Mouse (Mus musculus): ENCODE results near the gene Ifnl2.

DNA sequence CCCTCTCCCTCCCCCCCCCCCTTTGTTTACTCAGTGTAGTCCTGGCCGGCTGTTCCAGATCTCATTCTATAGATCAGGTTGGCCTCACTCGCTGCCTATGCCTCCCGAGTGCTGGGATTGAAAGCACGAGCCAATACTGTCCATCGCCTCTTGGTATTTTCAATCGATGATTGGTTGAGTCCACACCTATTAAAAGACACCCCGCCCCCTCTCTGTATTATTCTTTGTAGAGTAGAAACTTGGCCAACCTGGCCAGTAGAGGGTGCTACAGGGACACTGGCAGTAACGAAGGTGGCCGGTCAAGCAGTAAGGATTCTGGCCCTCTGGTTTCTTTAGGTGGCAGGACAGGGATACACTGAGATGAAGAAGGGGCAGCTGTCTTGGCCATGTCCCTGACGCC lies 19.8 kb downstream of the Ifnl2 start:
- TF ChIP-seq POLR2A (IDR thresholded peaks at IDR 0.05; ENCODE audit: insufficient read depth, low read depth, low read length) (no peak), CTCF (IDR thresholded peaks at IDR 0.05) (peak; percentile 68)

All from heart, adult 2 months (tissue).